Mouse (Mus musculus): Measurements from ENCODE around the gene Peg10.
"Not testable (repeated sequence)": the region's sequence is repeated elsewhere in the genome, so short reads cannot be mapped to it uniquely, and the experiment has no call there.

Peg10 gene

DNA sequence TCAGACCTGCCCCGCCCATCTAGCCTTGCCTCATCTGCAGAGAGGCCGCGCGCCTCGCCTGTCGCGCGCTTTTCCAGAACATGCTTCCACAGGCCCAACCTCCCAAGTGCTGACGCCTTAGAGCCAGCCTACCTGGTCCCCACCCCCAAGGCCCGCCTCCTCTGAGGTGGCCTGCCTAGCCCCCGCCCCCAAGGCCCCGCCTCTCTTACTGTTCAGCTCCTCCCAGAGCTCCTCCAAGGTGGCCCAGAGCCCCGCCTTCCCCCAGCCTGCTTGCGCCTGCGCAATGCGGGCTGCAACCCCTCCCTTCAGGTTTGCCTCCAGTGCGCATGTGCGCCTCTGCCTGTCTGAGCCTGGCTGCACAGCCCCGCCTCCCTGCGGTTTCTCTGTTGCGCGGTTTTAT is 2.0 kb downstream of the Peg10 start:
- DNase-seq, result peak; percentile 91 to 92

GRCm38 (mm10) chr6:4751355-4751754 is 4.2 kb downstream of the Peg10 start:
- no peak for DNase-seq

DNA sequence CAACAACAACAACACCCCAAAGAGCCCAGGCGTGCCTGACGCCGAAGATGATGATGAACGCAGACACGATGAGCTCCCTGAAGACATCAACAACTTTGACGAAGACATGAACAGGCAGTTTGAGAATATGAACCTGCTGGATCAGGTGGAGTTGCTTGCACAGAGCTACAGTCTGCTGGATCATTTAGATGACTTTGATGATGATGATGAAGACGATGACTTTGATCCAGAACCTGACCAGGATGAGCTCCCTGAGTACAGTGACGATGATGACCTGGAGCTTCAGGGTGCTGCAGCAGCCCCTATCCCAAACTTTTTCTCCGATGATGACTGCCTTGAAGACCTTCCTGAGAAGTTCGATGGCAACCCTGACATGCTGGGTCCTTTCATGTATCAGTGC is 7.2 kb downstream of the Peg10 start:
- DNase-seq, result no peak

GRCm38 (mm10) chr6:4754886-4755285 is 7.8 kb downstream of the Peg10 start:
- DNase-seq, result no peak

- DNase-seq, result not testable (repeated sequence)
These were observed 14.5 kb downstream of the Peg10 start for GRCm38 (mm10) chr6:4761415-4762142.

GRCm38 (mm10) chr6:4762252-4762651 is 15.1 kb downstream of the Peg10 start:
- no peak for DNase-seq

DNA sequence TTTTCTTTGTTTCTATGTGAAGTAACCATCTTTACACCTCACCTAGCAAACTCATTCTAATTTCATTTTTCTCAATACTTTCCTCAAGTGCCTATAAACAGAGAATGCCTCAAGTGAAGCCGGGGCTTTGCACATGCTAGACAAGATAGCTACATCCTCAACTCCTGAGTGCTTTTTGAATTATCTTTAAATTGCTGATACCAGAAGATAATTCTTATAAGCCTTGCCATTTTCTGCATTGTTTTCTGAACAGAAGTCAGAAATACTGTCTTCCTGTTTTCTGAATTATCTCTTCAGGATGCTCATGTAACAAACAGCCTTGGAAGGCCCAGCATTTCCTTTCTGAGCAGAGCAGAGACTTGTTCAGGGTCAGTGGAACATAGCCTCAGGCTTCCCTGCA is 49.2 kb downstream of the Peg10 start:
- DNase-seq, result no peak

DNA sequence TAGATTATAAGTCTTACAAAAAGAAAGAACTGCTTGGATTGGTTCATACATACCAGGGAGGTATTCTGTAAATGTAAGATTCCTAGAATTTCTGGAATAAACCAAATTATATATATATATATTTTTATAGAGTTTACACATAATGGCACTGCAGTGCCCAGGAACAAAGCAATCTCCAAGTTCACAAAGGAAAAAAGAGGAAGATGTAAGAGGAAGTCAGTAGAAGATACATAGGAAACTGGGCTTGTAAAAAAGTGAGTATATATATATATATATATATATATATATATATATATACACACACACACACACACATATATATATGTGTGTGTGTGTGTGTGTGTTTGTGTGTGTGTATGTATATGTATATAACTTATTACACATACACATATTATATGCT is 50.2 kb downstream of the Peg10 start:
- DNase-seq, result not testable (repeated sequence)

DNA sequence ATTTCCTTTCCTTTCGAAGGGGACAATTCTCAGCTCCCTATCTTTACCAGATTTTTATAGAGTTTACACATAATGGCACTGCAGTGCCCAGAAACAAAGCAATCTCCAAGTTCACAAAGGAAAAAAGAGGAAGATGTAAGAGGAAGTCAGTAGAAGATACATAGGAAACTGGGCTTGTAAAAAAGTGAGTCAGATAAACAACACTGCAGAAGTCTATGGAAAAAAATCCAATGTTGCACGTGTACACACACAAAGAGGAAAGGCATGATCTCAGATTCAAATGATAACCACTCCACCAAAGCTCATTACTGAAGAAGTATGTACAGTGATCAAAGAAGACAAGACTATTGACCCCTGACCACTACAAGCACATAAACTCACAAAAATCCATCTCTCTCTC is 51.3 kb downstream of the Peg10 start:
- DNase-seq, result no peak

GRCm38 (mm10) chr6:4799359-4799758 is 52.3 kb downstream of the Peg10 start:
- no peak for DNase-seq

- no peak for DNase-seq
These were observed 59.9 kb downstream of the Peg10 start for GRCm38 (mm10) chr6:4806981-4807380.
